21 mouse cellular contexts compared by ENCODE assay signal in the genomic region with DNA sequence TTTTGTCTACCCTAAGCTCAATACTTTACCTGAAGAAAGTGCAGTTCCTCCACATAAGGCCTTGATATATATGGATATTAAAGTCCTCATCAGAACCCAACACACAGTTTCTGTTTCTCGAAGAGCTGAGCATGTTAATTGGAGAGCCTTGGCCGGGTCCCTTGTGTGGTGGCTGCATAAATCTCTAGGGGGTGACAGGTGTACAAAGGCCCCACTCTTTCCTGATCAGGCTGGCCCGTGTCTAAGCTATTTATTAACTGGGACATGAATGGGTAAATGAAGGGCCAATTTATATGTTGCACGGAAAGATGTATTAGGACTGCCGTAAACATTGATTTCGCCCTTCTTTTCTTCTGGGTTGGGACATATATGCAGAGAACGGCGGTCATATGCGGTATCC.
DNase-seq lines count a peak whose midpoint lies in the region; ATAC-seq and TF ChIP-seq lines count a peak whose summit lies in the region.
"Had no signal": no experiment of that assay in that cellular context is flagged by ENCODE, and none has a peak within 500 bp of the region (broad histone marks: within the 10 kb centered on the region; RNA-seq: fewer than 3 reads in every experiment).

No protein-coding gene starts in this region.

- no peak overlapping the region for H3K27ac ChIP-seq in kidney, embryonic 14.5 days (ENCODE audit: low read depth, low read length)
- H3K27ac ChIP-seq in kidney, adult 2 months (ENCODE audit: insufficient read depth, low read depth, low read length) = no peak overlapping the region
- no peak overlapping the region for H3K27ac ChIP-seq in neural tube, embryonic 15.5 days (replicated peaks)
- no peak overlapping the region for H3K27ac ChIP-seq in neural tube, embryonic 11.5 days (ENCODE audit: low read depth, low read length)
- H3K27ac ChIP-seq in midbrain, embryonic 15.5 days = no peak overlapping the region
- H3K27ac ChIP-seq: embryonic facial prominence, embryonic 13.5 days; forebrain, embryonic 12.5 days; heart, adult 2 months; hindbrain, embryonic 10.5 days; hindbrain, embryonic 14.5 days had no signal

- DNase-seq in kidney, adult 2 months = no peak
- peak; percentile 32 for DNase-seq in neural tube, embryonic 10.5 days (ENCODE audit: extremely low spot score, low spot score)
- DNase-seq in neural tube, embryonic 11.5 days (ENCODE audit: low spot score) = peak; percentile 74
- DNase-seq in right cerebral cortex, postnatal 36 days (ENCODE audit: low spot score in 2 of 2) = no peak
- DNase-seq: adrenal gland, postnatal 14 days; cerebellum, adult 18-20 months; cerebellum, adult 9-11 months; cerebellum, postnatal 36 days; gastrocnemius, postnatal 14 days; heart, adult 2 months had no signal

- no peaks in the 10 kb centered on the region for H3K9me3 ChIP-seq in kidney, embryonic 14.5 days (ENCODE audit: control insufficient read depth, low read length)
- H3K9me3 ChIP-seq in neural tube, embryonic 15.5 days (replicated peaks) = no peaks in the 10 kb centered on the region
- no peaks in the 10 kb centered on the region for H3K9me3 ChIP-seq in neural tube, embryonic 11.5 days (ENCODE audit: control insufficient read depth, low read length)
- no peaks in the 10 kb centered on the region for H3K9me3 ChIP-seq in midbrain, embryonic 15.5 days
- H3K9me3 ChIP-seq: embryonic facial prominence, embryonic 13.5 days; forebrain, embryonic 12.5 days; hindbrain, embryonic 10.5 days had no signal

- no peak overlapping the region for H3K4me3 ChIP-seq in kidney, embryonic 14.5 days (ENCODE audit: low read length)
- no peak overlapping the region for H3K4me3 ChIP-seq in kidney, adult 2 months (ENCODE audit: insufficient read depth, low read depth, low read length)
- no peak overlapping the region for H3K4me3 ChIP-seq in neural tube, embryonic 15.5 days (replicated peaks)
- H3K4me3 ChIP-seq in neural tube, embryonic 11.5 days (ENCODE audit: low read depth, low read length) = no peak overlapping the region
- no peak overlapping the region for H3K4me3 ChIP-seq in midbrain, embryonic 15.5 days
- H3K4me3 ChIP-seq: embryonic facial prominence, embryonic 13.5 days; forebrain, embryonic 12.5 days; heart, adult 2 months; hindbrain, embryonic 10.5 days had no signal

- no peak for TF ChIP-seq POLR2A in kidney, adult 2 months (IDR thresholded peaks at IDR 0.05; ENCODE audit: low read depth, low read length)

- H3K4me1 ChIP-seq in kidney, embryonic 14.5 days (ENCODE audit: control insufficient read depth, insufficient read depth, low read length) = peaks cover 10% of the 10 kb centered on the region; the same call in 1 of the 2 replicates
- no peaks in the 10 kb centered on the region for H3K4me1 ChIP-seq in kidney, adult 2 months (ENCODE audit: control insufficient read depth, insufficient read depth, low read length)
- peaks cover 15% of the 10 kb centered on the region for H3K4me1 ChIP-seq in neural tube, embryonic 15.5 days
- peaks cover 5% of the 10 kb centered on the region for H3K4me1 ChIP-seq in neural tube, embryonic 11.5 days (ENCODE audit: control insufficient read depth, insufficient read depth, low read length)
- peaks cover 5% of the 10 kb centered on the region for H3K4me1 ChIP-seq in midbrain, embryonic 15.5 days
- H3K4me1 ChIP-seq: embryonic facial prominence, embryonic 13.5 days; hindbrain, embryonic 10.5 days had no signal

- peak; percentile 52; the same call in 1 of the 2 replicates for ATAC-seq in kidney, embryonic 14.5 days (ENCODE audit: low FRiP score, low TSS enrichment)
- no peak; the same call in 1 of the 2 replicates for ATAC-seq in neural tube, embryonic 15.5 days (ENCODE audit: low FRiP score)
- ATAC-seq in neural tube, embryonic 11.5 days (ENCODE audit: insufficient read depth, low FRiP score, low TSS enrichment) = peak; percentile 68; the same call in 1 of the 2 replicates
- ATAC-seq in midbrain, embryonic 15.5 days (replicated peaks) = no peak
- ATAC-seq: activated CD4-positive, CD25-positive, alpha-beta regulatory T cell, adult 4 months; forebrain, embryonic 16.5 days; Patski had no signal

- H3K4me2 ChIP-seq in kidney, embryonic 14.5 days (replicated peaks; ENCODE audit: low read depth, low read length) = no peak overlapping the region
- H3K4me2 ChIP-seq in neural tube, embryonic 15.5 days = no peak overlapping the region
- no peak overlapping the region for H3K4me2 ChIP-seq in neural tube, embryonic 11.5 days (ENCODE audit: low read depth)
- no peak overlapping the region for H3K4me2 ChIP-seq in midbrain, embryonic 15.5 days
- H3K4me2 ChIP-seq: embryonic facial prominence, embryonic 13.5 days; forebrain, embryonic 12.5 days; heart, embryonic 11.5 days; hindbrain, embryonic 14.5 days had no signal

- TF ChIP-seq CTCF in kidney, adult 2 months (conservative IDR thresholded peaks at IDR 0.05; ENCODE audit: insufficient read depth, insufficient read length, low read depth, low read length) = no peak

- WGBS in kidney, embryonic 14.5 days = 58% methylated on average over 9 of the region's 9 CpGs
- WGBS in kidney, adult 2 months = 52% methylated on average over 9 of the region's 9 CpGs
- 14% methylated on average over 9 of the region's 9 CpGs for WGBS in neural tube, embryonic 15.5 days
- 27% methylated on average over 9 of the region's 9 CpGs for WGBS in neural tube, embryonic 11.5 days
- 58% methylated on average over 9 of the region's 9 CpGs for WGBS in midbrain, embryonic 15.5 days

- no peaks in the 10 kb centered on the region for H3K36me3 ChIP-seq in kidney, embryonic 14.5 days (ENCODE audit: control insufficient read depth, insufficient read depth, low read length)
- H3K36me3 ChIP-seq in kidney, adult 2 months (ENCODE audit: control insufficient read depth, insufficient read depth, low read length) = no peaks in the 10 kb centered on the region
- no peaks in the 10 kb centered on the region for H3K36me3 ChIP-seq in neural tube, embryonic 15.5 days
- no peaks in the 10 kb centered on the region for H3K36me3 ChIP-seq in neural tube, embryonic 11.5 days (ENCODE audit: control insufficient read depth, insufficient read depth, low read length)
- H3K36me3 ChIP-seq in midbrain, embryonic 15.5 days (replicated peaks) = no peaks in the 10 kb centered on the region
- H3K36me3 ChIP-seq: embryonic facial prominence, embryonic 13.5 days; forebrain, embryonic 12.5 days; hindbrain, embryonic 10.5 days had no signal

- no peaks in the 10 kb centered on the region for H3K27me3 ChIP-seq in kidney, embryonic 14.5 days (ENCODE audit: control insufficient read depth, insufficient read depth, low read length)
- no peaks in the 10 kb centered on the region for H3K27me3 ChIP-seq in kidney, adult 2 months (replicated peaks; ENCODE audit: control insufficient read depth, insufficient read depth, low read length)
- H3K27me3 ChIP-seq in neural tube, embryonic 15.5 days (replicated peaks) = peaks cover 35% of the 10 kb centered on the region
- H3K27me3 ChIP-seq in neural tube, embryonic 11.5 days (ENCODE audit: control insufficient read depth, insufficient read depth, low read length) = peaks cover 21% of the 10 kb centered on the region
- H3K27me3 ChIP-seq in midbrain, embryonic 15.5 days (replicated peaks) = 0 out of 2 replicates have a peak, but pooled peaks cover 4% of the 10 kb centered on the region

- H3K9ac ChIP-seq in kidney, embryonic 14.5 days (ENCODE audit: low read depth, low read length) = no peak overlapping the region
- no peak overlapping the region for H3K9ac ChIP-seq in neural tube, embryonic 15.5 days (replicated peaks)
- no peak overlapping the region for H3K9ac ChIP-seq in neural tube, embryonic 11.5 days (ENCODE audit: low read length)
- no peak overlapping the region for H3K9ac ChIP-seq in midbrain, embryonic 15.5 days
- H3K9ac ChIP-seq: embryonic facial prominence, embryonic 13.5 days; forebrain, embryonic 12.5 days; hindbrain, embryonic 14.5 days had no signal

Comparison
In these comparisons a context has a peak if more than half of its experiments do, and no peak if none do; other contexts are left out.
1. ATAC-seq: peak in kidney, embryonic 14.5 days (single experiment) and neural tube, embryonic 11.5 days (single experiment); none in neural tube, embryonic 15.5 days (single experiment) and midbrain, embryonic 15.5 days (single experiment).
2. DNase-seq: peak in neural tube, embryonic 10.5 days (single experiment) and neural tube, embryonic 11.5 days (single experiment); none in kidney, adult 2 months (single experiment) and right cerebral cortex, postnatal 36 days (0 of 2).